Mouse (Mus musculus): Measurements from ENCODE around the gene Gm5849.
"Not testable (repeated sequence)": the region's sequence is repeated elsewhere in the genome, so short reads cannot be mapped to it uniquely, and the experiment has no call there.

The Gm5849 gene

DNA sequence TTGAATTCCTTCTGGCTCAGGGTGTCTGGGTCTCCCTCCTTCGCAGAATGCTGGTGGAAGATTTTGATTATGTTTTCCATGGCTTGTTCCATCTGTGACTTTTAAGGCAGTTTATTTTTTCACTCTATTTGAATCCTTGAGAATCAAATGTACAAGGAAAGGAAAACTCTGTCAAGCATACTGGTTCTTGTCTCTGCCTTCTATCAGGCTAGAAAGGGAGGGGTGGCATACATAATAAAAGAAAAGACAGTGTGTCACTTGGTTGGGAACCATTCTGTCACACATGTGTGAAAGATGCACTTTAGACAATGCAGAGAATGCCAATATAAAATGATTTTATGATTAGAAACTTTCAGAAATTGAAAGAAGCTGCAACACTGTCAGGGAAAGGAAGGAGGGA lies at the start of gene Gm5849:
Gene Gm5849, minus strand, starts transcription at position 101 of the 400 bp plus-strand sequence.
- not testable (repeated sequence) for DNase-seq

- DNase-seq: no peak
These were observed 28.0 kb downstream of the Gm5849 start for GRCm38 (mm10) chr3:90749658-90750057.

DNA sequence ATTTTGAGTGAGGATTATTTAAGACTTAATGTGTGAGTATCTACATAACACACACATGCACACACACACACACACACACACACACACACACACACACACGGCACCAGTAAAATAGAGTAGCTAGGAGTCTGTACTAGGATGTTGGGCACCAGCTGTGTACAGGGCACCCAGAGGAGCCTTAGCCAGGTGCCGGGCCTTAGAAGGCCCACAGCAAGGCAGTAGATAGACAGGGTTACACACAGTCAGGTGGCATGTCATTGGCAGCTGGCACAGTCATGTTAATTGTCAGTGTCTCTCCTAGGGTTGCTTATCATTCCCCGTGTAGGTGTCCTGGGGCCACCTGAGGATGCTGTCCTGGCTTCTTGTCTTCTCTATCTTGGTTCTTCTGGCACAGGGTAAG lies 51.1 kb downstream of the Gm5849 start, which contains the start of gene Pglyrp4:
Gene Pglyrp4, plus strand, starts transcription at position 301 of the 400 bp plus-strand sequence.
- no peak for DNase-seq
